Mouse (Mus musculus) neural tube, embryonic 14.5 days (tissue): ENCODE measurements at regions not wholly inside any gene's neighbourhood (a gene's known extent, or its start where the extent isn't known, plus 50 kb on each side); places are given as distances from the start of the nearest gene placed in this dataset.
"Not testable (repeated sequence)": the region's sequence is repeated elsewhere in the genome, so short reads cannot be mapped to it uniquely, and the experiment has no call there.

ENCODE experiments used
- ATAC-seq: fragments of 200-750 bp; cut with Nextera tagmentation; 2 replicates; pipeline ENCODE4 v1.8.0; 2017; ENCODE audit warnings: low read depth, mild to moderate bottlenecking, moderate TSS enrichment, moderate library complexity
- H3K27ac ChIP-seq: fragments of 300-500 bp; sonication (generic); 2 replicates; pipeline ENCODE4 v1.5.1; 2014; ENCODE audit warnings: low read depth, mild to moderate bottlenecking, control low read depth, low read length, moderate library complexity, mixed read lengths
- H3K27me3 ChIP-seq: fragments of 300-500 bp; sonication (generic); 2 replicates; pipeline ENCODE4 v1.6.1; 2014; ENCODE audit warnings: low read length; ENCODE audit not compliant: control insufficient read depth, insufficient read depth
- H3K36me3 ChIP-seq: fragments of 300-500 bp; sonication (generic); 2 replicates; pipeline ENCODE4 v1.6.1; 2014; ENCODE audit warnings: low read length, mixed read lengths; ENCODE audit not compliant: control insufficient read depth, insufficient read depth
- H3K4me1 ChIP-seq: fragments of 300-500 bp; sonication (generic); 2 replicates; pipeline ENCODE4 v1.6.1; 2014; ENCODE audit warnings: low read length; ENCODE audit not compliant: control insufficient read depth, insufficient read depth
- H3K4me2 ChIP-seq: fragments of 300-500 bp; sonication (generic); 2 replicates; pipeline ENCODE4 v1.6.1; 2014; ENCODE audit warnings: mild to moderate bottlenecking, low read depth, low read length, control low read depth
- H3K4me3 ChIP-seq: fragments of 300-500 bp; sonication (generic); 2 replicates; pipeline ENCODE4 v1.5.1; 2014; ENCODE audit warnings: low read depth, low read length, control low read depth, mixed read lengths
- H3K9ac ChIP-seq: fragments of 300-500 bp; sonication (generic); replicated peaks from 2 replicates; pipeline ENCODE4 v1.6.1; 2014; ENCODE audit warnings: low read depth, mild to moderate bottlenecking, control low read depth, low read length, mixed read lengths
- H3K9me3 ChIP-seq: fragments of 300-500 bp; sonication (generic); 2 replicates; pipeline ENCODE4 v1.6.1; 2016; ENCODE audit warnings: low read length; ENCODE audit not compliant: control insufficient read depth
- WGBS: fragments of 180-500 bp; shearing (Covaris S2); extraction: QIAGEN DNeasy Blood & Tissue Kit; methylation state at CpG from one replicate; pipeline ENCODE4 v1.1.7; 2014; 5-methylcytosine and 5-hydroxymethylcytosine counted together

DNA sequence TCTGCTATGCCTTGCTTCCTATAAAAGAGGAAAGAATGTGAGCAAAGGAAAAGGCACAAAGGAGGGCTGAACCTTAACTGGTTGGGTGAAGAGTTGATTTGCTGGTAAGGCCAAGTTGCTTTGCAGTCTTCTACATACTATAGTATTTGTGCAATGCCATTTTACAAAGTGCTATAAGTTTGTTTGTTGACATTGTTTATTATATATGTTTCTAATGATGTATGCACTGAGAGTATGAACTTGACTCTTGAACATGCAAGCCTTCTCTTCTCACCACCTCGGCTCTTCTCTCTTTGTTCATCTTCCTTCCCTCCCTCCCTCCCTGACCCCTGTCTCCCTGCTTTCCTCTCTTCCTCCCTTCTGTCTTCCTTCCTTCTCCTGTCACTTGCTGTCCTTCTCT is 135.9 kb upstream of the 1700056E22Rik start:
- ATAC-seq, result no peak
- Histone ChIP-seq H3K4me1 (no peaks in the 10 kb centered on the region), H3K36me3 (no peaks in the 10 kb centered on the region), H3K27ac (no peak overlapping the region), H3K9ac (no peak overlapping the region), H3K4me3 (no peak overlapping the region), H3K4me2 (no peak overlapping the region), H3K9me3 (no peaks in the 10 kb centered on the region), H3K27me3 (no peaks in the 10 kb centered on the region)
- 83% methylated on average over 1 of the region's 1 CpGs for WGBS

GRCm38 (mm10) chr1:184169034-184169783 is 135.1 kb upstream of the 1700056E22Rik start:
- no peak overlapping the region for H3K9ac ChIP-seq
- H3K36me3 ChIP-seq, result no peaks in the 10 kb centered on the region
- H3K27me3 ChIP-seq, result no peaks in the 10 kb centered on the region
- peak overlapping the region; percentile 34; the same call in 1 of the 2 replicates for H3K27ac ChIP-seq
- H3K9me3 ChIP-seq, result no peaks in the 10 kb centered on the region
- H3K4me3 ChIP-seq, result no peak overlapping the region
- no peaks in the 10 kb centered on the region for H3K4me1 ChIP-seq
- H3K4me2 ChIP-seq, result no peak overlapping the region
- ATAC-seq, result no peak
- 58% methylated on average over 7 of the region's 7 CpGs for WGBS

GRCm38 (mm10) chr1:184166951-184167350 is 132.8 kb upstream of the 1700056E22Rik start:
- H3K9me3 ChIP-seq, result no peaks in the 10 kb centered on the region
- H3K4me3 ChIP-seq, result no peak overlapping the region
- no peaks in the 10 kb centered on the region for H3K27me3 ChIP-seq
- no peaks in the 10 kb centered on the region for H3K4me1 ChIP-seq
- H3K9ac ChIP-seq, result no peak overlapping the region
- H3K36me3 ChIP-seq, result no peaks in the 10 kb centered on the region
- no peak overlapping the region for H3K4me2 ChIP-seq
- no peak for ATAC-seq
- WGBS, result 75% methylated on average over 2 of the region's 2 CpGs
- H3K27ac ChIP-seq, result no peak overlapping the region

DNA sequence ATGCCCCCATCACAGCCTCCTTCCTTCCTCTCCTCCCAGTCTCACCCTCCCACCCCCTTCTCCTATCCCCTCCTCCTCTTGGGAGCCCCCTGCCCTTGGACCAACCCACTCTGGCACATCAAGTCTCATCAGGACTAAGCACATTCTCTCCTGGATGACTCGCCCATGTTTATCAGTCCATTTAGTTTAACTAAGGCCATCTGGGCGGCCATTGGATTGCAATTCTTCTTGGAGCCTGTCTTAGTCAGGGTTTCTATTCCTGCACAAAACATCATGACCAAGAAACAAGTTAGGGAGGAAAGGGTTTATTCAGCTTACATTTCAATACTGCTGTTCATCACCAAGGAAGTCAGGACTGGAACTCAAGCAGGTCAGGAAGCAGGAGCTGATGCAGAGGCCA is 128.4 kb upstream of the 1700056E22Rik start:
- 88% methylated on average over 2 of the region's 2 CpGs for WGBS
- not testable (repeated sequence) for ATAC-seq, H3K27me3 ChIP-seq, H3K9ac ChIP-seq, H3K9me3 ChIP-seq, H3K27ac ChIP-seq, H3K4me1 ChIP-seq, H3K4me3 ChIP-seq, H3K4me2 ChIP-seq, H3K36me3 ChIP-seq

DNA sequence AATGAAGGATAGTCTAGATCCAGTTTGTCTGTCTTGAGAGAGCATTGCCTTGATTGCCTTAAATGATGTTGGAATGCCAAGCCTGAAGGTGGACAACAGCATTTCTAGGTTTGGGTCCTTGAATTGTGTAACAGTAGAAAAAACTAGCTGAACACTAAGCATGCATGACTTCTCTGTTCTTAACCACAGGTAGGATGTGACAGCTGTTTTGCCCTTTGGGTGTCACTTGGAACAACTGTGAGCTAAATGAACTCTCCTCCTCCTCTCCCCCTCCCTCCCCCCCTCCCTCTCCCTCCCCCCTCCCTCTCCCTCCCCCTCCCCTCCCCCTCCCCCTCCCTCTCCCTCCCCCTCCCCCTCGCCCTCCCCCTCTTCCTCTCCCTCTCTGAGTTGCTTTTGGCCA is 113.6 kb upstream of the 1700056E22Rik start:
- no peak overlapping the region for H3K27ac ChIP-seq
- no peaks in the 10 kb centered on the region for H3K4me1 ChIP-seq
- no CpG with 5 or more reads among the region's 1 CpGs for WGBS
- H3K27me3 ChIP-seq, result no peaks in the 10 kb centered on the region
- H3K9ac ChIP-seq, result no peak overlapping the region
- H3K9me3 ChIP-seq, result no peaks in the 10 kb centered on the region
- ATAC-seq, result no peak
- H3K4me2 ChIP-seq, result no peak overlapping the region
- no peaks in the 10 kb centered on the region for H3K36me3 ChIP-seq
- no peak overlapping the region for H3K4me3 ChIP-seq

GRCm38 (mm10) chr1:184142974-184143373 is 108.9 kb upstream of the 1700056E22Rik start:
- Histone ChIP-seq H3K27me3 (no peaks in the 10 kb centered on the region), H3K4me2 (no peak overlapping the region), H3K9ac (no peak overlapping the region), H3K9me3 (no peaks in the 10 kb centered on the region), H3K4me1 (no peaks in the 10 kb centered on the region), H3K4me3 (no peak overlapping the region), H3K36me3 (no peaks in the 10 kb centered on the region), H3K27ac (no peak overlapping the region)
- 71% methylated on average over 2 of the region's 2 CpGs for WGBS
- ATAC-seq, result no peak

GRCm38 (mm10) chr1:184140486-184140885 is 106.4 kb upstream of the 1700056E22Rik start:
- Histone ChIP-seq H3K9ac (no peak overlapping the region), H3K27me3 (no peaks in the 10 kb centered on the region), H3K9me3 (no peaks in the 10 kb centered on the region), H3K4me1 (no peaks in the 10 kb centered on the region), H3K36me3 (no peaks in the 10 kb centered on the region), H3K4me3 (no peak overlapping the region), H3K27ac (no peak overlapping the region), H3K4me2 (no peak overlapping the region)
- no peak for ATAC-seq
- 56% methylated on average over 5 of the region's 5 CpGs for WGBS

DNA sequence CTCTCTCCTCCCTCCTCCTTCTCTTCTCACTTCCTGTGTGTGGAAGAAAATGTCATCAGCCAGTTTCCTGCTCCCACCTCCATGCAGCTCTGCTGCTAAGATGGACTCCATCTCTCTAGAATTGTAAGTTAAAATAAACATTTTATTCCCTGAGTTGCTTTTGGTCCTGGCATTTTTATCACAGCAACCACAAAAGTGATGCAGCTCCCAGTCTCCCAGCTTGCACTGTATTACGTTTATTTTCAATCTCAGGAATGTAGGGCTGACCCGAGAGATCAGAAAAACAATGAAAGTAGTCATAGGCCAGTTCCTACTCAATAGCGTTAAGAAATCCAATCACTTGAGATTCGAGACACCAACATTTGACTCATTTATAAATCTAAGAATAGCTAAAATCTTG is 106.0 kb upstream of the 1700056E22Rik start:
- no peaks in the 10 kb centered on the region for H3K4me1 ChIP-seq
- H3K9me3 ChIP-seq, result no peaks in the 10 kb centered on the region
- H3K27ac ChIP-seq, result no peak overlapping the region
- H3K27me3 ChIP-seq, result no peaks in the 10 kb centered on the region
- H3K4me3 ChIP-seq, result no peak overlapping the region
- no peak overlapping the region for H3K4me2 ChIP-seq
- 82% methylated on average over 4 of the region's 4 CpGs for whole genome bisulfite sequencing
- no peak for ATAC-seq
- H3K36me3 ChIP-seq, result no peaks in the 10 kb centered on the region
- no peak overlapping the region for H3K9ac ChIP-seq

- Histone ChIP-seq H3K27ac (no peak overlapping the region), H3K36me3 (no peaks in the 10 kb centered on the region), H3K4me1 (no peaks in the 10 kb centered on the region), H3K4me2 (no peak overlapping the region), H3K9ac (no peak overlapping the region), H3K9me3 (no peaks in the 10 kb centered on the region), H3K27me3 (no peaks in the 10 kb centered on the region), H3K4me3 (no peak overlapping the region)
- no peak for ATAC-seq
- 83% methylated on average over 3 of the region's 3 CpGs for WGBS
Observed at GRCm38 (mm10) chr1:184138661-184139060, 104.6 kb upstream of the 1700056E22Rik start.
